Mouse (Mus musculus) neural tube, embryonic 13.5 days (tissue): ENCODE measurements around the gene Cdh24. TPM values are rescaled to one million over a fixed set of nuclear protein-coding genes. Genes with fewer than 3 reads are reported as not detected.

ENCODE experiments used
- ATAC-seq: fragments of 200-750 bp; cut with Nextera tagmentation; 2 replicates; pipeline ENCODE4 v1.8.0; 2017; ENCODE audit warnings: low read depth, mild to moderate bottlenecking, moderate TSS enrichment, moderate library complexity
- H3K27ac ChIP-seq: fragments of 300-500 bp; sonication (generic); replicated peaks from 2 replicates; pipeline ENCODE4 v1.5.1; 2015; ENCODE audit warnings: moderate library complexity, mild to moderate bottlenecking, inconsistent platforms
- H3K27me3 ChIP-seq: fragments of 300-500 bp; sonication (generic); 2 replicates; pipeline ENCODE4 v1.6.1; 2015; ENCODE audit warnings: mild to moderate bottlenecking, inconsistent platforms
- H3K36me3 ChIP-seq: fragments of 300-500 bp; sonication (generic); 2 replicates; pipeline ENCODE4 v1.6.1; 2015; ENCODE audit warnings: mild to moderate bottlenecking, inconsistent platforms
- H3K4me1 ChIP-seq: fragments of 300-500 bp; sonication (generic); replicated peaks from 2 replicates; pipeline ENCODE4 v1.6.1; 2015; ENCODE audit warnings: inconsistent platforms
- H3K4me2 ChIP-seq: fragments of 300-500 bp; sonication (generic); 2 replicates; pipeline ENCODE4 v1.6.1; 2015; ENCODE audit warnings: inconsistent platforms, mild to moderate bottlenecking, moderate library complexity
- H3K4me3 ChIP-seq: fragments of 300-500 bp; sonication (generic); 2 replicates; pipeline ENCODE4 v1.5.1; 2015; ENCODE audit warnings: mild to moderate bottlenecking, inconsistent platforms
- H3K9ac ChIP-seq: fragments of 300-500 bp; sonication (generic); 2 replicates; pipeline ENCODE4 v1.6.1; 2015; ENCODE audit warnings: moderate library complexity, mild to moderate bottlenecking, inconsistent platforms
- H3K9me3 ChIP-seq: fragments of 300-500 bp; sonication (generic); 2 replicates; pipeline ENCODE4 v1.6.1; 2016; ENCODE audit warnings: inconsistent platforms
- WGBS: fragments of 180-500 bp; shearing (Covaris S2); methylation state at CpG from one replicate; pipeline ENCODE4 v1.1.7; 2015; 5-methylcytosine and 5-hydroxymethylcytosine counted together
- polyA plus RNA-seq: library from polyadenylated mRNA; unstranded; fragments of >200 nt; fragmentation: Nextera tagmentation; extraction: Ambion mirVana; gene quantifications from 2 replicates; pipeline ENCODE4 v1.2.1, GENCODE M21; 2015

Cdh24 gene
- polyA plus RNA-seq, 1 experiment from 2014 or later: 9.2 TPM

- H3K9me3 ChIP-seq: no peaks in the 10 kb centered on the region
- H3K27me3 ChIP-seq: no peaks in the 10 kb centered on the region
- H3K36me3 ChIP-seq: peaks cover 99% of the 10 kb centered on the region
- H3K4me2 ChIP-seq: no peak overlapping the region
- ATAC-seq: no peak
- no peak overlapping the region for H3K9ac ChIP-seq
- H3K27ac ChIP-seq: no peak overlapping the region
- no peak overlapping the region for H3K4me3 ChIP-seq
- H3K4me1 ChIP-seq: no peaks in the 10 kb centered on the region
- WGBS: 93% methylated on average over 2 of the region's 2 CpGs
Measured at GRCm38 (mm10) chr14:54660009-54660408, 18.8 kb upstream of the Cdh24 start.

GRCm38 (mm10) chr14:54653496-54653895, 12.3 kb upstream of the Cdh24 start:
- Histone ChIP-seq H3K36me3 (peaks cover 66% of the 10 kb centered on the region), H3K4me1 (peaks cover 48% of the 10 kb centered on the region), H3K4me2 (peak overlapping the region; percentile 80), H3K27me3 (no peaks in the 10 kb centered on the region), H3K9ac (peak overlapping the region; percentile 92), H3K27ac (peak overlapping the region; percentile 92), H3K9me3 (no peaks in the 10 kb centered on the region), H3K4me3 (peak overlapping the region; percentile 69)
- WGBS: under 1% methylated on average over 12 of the region's 12 CpGs
- peak; percentile 85 for ATAC-seq

- peak overlapping the region; percentile 92 for H3K9ac ChIP-seq
- peaks cover 66% of the 10 kb centered on the region for H3K36me3 ChIP-seq
Measured at GRCm38 (mm10) chr14:54652787-54653186, 11.6 kb upstream of the Cdh24 start.

GRCm38 (mm10) chr14:54651556-54651955, 10.4 kb upstream of the Cdh24 start:
- WGBS: 81% methylated on average over 4 of the region's 4 CpGs
- Histone ChIP-seq H3K27ac (peak overlapping the region; percentile 46), H3K4me1 (peaks cover 57% of the 10 kb centered on the region), H3K4me3 (peak overlapping the region; percentile 69), H3K4me2 (peak overlapping the region; percentile 80), H3K27me3 (no peaks in the 10 kb centered on the region), H3K9ac (peak overlapping the region; percentile 92), H3K9me3 (no peaks in the 10 kb centered on the region), H3K36me3 (peaks cover 66% of the 10 kb centered on the region)
- ATAC-seq: 0 out of 2 replicates have a peak, but pooled peaks have one; percentile 13

More at GRCm38 (mm10) chr14:54652787-54653186, 11.6 kb upstream of the Cdh24 start:
- peak; percentile 16 for ATAC-seq
- no peaks in the 10 kb centered on the region for H3K27me3 ChIP-seq
- peaks cover 55% of the 10 kb centered on the region for H3K4me1 ChIP-seq
- 1% methylated on average over 7 of the region's 7 CpGs for WGBS
- H3K4me3 ChIP-seq: peak overlapping the region; percentile 69
- H3K9me3 ChIP-seq: no peaks in the 10 kb centered on the region
- peak overlapping the region; percentile 92 for H3K27ac ChIP-seq
- peak overlapping the region; percentile 80 for H3K4me2 ChIP-seq

- H3K4me1 ChIP-seq: peaks cover 57% of the 10 kb centered on the region
- no peaks in the 10 kb centered on the region for H3K9me3 ChIP-seq
- WGBS: 69% methylated on average over 23 of the region's 23 CpGs
- no peaks in the 10 kb centered on the region for H3K27me3 ChIP-seq
- H3K36me3 ChIP-seq: peaks cover 66% of the 10 kb centered on the region
- ATAC-seq: peak; percentile 30
- no peak overlapping the region for H3K9ac ChIP-seq
- peak overlapping the region; percentile 46 for H3K27ac ChIP-seq
- peak overlapping the region; percentile 69 for H3K4me3 ChIP-seq
- peak overlapping the region; percentile 80 for H3K4me2 ChIP-seq
Measured at GRCm38 (mm10) chr14:54650621-54651454, 9.7 kb upstream of the Cdh24 start.

GRCm38 (mm10) chr14:54647900-54648299, 6.7 kb upstream of the Cdh24 start:
- H3K4me1 ChIP-seq: peaks cover 49% of the 10 kb centered on the region
- H3K9me3 ChIP-seq: no peaks in the 10 kb centered on the region
- peaks cover 87% of the 10 kb centered on the region for H3K36me3 ChIP-seq
- WGBS: 81% methylated on average over 4 of the region's 4 CpGs
- H3K27ac ChIP-seq: no peak overlapping the region
- no peak overlapping the region for H3K9ac ChIP-seq
- no peak overlapping the region for H3K4me2 ChIP-seq
- no peak for ATAC-seq
- no peak overlapping the region for H3K4me3 ChIP-seq
- H3K27me3 ChIP-seq: no peaks in the 10 kb centered on the region

GRCm38 (mm10) chr14:54646898-54647636, 5.9 kb upstream of the Cdh24 start:
- no peaks in the 10 kb centered on the region for H3K9me3 ChIP-seq
- peaks cover 95% of the 10 kb centered on the region for H3K36me3 ChIP-seq
- 91% methylated on average over 8 of the region's 8 CpGs for WGBS
- ATAC-seq: no peak
- no peak overlapping the region for H3K27ac ChIP-seq
- no peak overlapping the region for H3K4me2 ChIP-seq
- H3K4me1 ChIP-seq: peaks cover 43% of the 10 kb centered on the region
- H3K9ac ChIP-seq: no peak overlapping the region
- H3K27me3 ChIP-seq: no peaks in the 10 kb centered on the region
- H3K4me3 ChIP-seq: no peak overlapping the region

- Histone ChIP-seq H3K9me3 (no peaks in the 10 kb centered on the region), H3K27ac (no peak overlapping the region), H3K4me2 (no peak overlapping the region), H3K27me3 (no peaks in the 10 kb centered on the region), H3K4me1 (peaks cover 38% of the 10 kb centered on the region), H3K9ac (no peak overlapping the region), H3K36me3 (peaks cover 91% of the 10 kb centered on the region), H3K4me3 (no peak overlapping the region)
- ATAC-seq: no peak
- WGBS: 94% methylated on average over 17 of the region's 17 CpGs
Measured at GRCm38 (mm10) chr14:54646455-54646854, 5.3 kb upstream of the Cdh24 start.

GRCm38 (mm10) chr14:54644294-54644693, 3.1 kb upstream of the Cdh24 start:
- ATAC-seq: no peak
- WGBS: 96% methylated on average over 9 of the region's 9 CpGs
- Histone ChIP-seq H3K36me3 (peaks cover 71% of the 10 kb centered on the region), H3K27ac (no peak overlapping the region), H3K9me3 (no peaks in the 10 kb centered on the region), H3K9ac (no peak overlapping the region), H3K4me2 (no peak overlapping the region), H3K4me3 (no peak overlapping the region), H3K27me3 (no peaks in the 10 kb centered on the region), H3K4me1 (peaks cover 32% of the 10 kb centered on the region)

GRCm38 (mm10) chr14:54643011-54643410, 1.8 kb upstream of the Cdh24 start:
- no peak overlapping the region for H3K9ac ChIP-seq
- H3K27ac ChIP-seq: no peak overlapping the region
- peaks cover 72% of the 10 kb centered on the region for H3K36me3 ChIP-seq
- 86% methylated on average over 2 of the region's 2 CpGs for WGBS
- no peaks in the 10 kb centered on the region for H3K27me3 ChIP-seq
- H3K9me3 ChIP-seq: no peaks in the 10 kb centered on the region
- no peak overlapping the region for H3K4me2 ChIP-seq
- H3K4me1 ChIP-seq: peaks cover 34% of the 10 kb centered on the region
- H3K4me3 ChIP-seq: no peak overlapping the region
- no peak for ATAC-seq

GRCm38 (mm10) chr14:54642224-54642944, 1.2 kb upstream of the Cdh24 start:
- 0 out of 2 replicates have a peak overlapping the region, but pooled peaks have one; percentile 49 for H3K27ac ChIP-seq
- H3K9ac ChIP-seq: 0 out of 2 replicates have a peak overlapping the region, but pooled peaks have one; percentile 83
- no peaks in the 10 kb centered on the region for H3K27me3 ChIP-seq
- no peak overlapping the region for H3K4me2 ChIP-seq
- peaks cover 34% of the 10 kb centered on the region for H3K4me1 ChIP-seq
- 81% methylated on average over 25 of the region's 25 CpGs for WGBS
- no peaks in the 10 kb centered on the region for H3K9me3 ChIP-seq
- no peak overlapping the region for H3K4me3 ChIP-seq
- peaks cover 72% of the 10 kb centered on the region for H3K36me3 ChIP-seq
- no peak for ATAC-seq
